Mouse (Mus musculus) liver, postnatal 0 days (tissue): Measurements from ENCODE around the gene Dvl2. TPM values are rescaled to one million over a fixed set of nuclear protein-coding genes. Genes with fewer than 3 reads are reported as not detected.
A peak's percentile ranks its signal among the peaks of the same experiment; 100 is the strongest.

Source experiments
- ATAC-seq: fragments of 200-750 bp; cut with Nextera tagmentation; 2 replicates; pipeline ENCODE4 v1.8.0; 2017; ENCODE audit warnings: mild to moderate bottlenecking, moderate library complexity
- DNase-seq: peaks from one replicate; pipeline ENCODE4 v3.0.0-alpha.2; 2016
- H3K27ac ChIP-seq: fragments of 300-500 bp; sonication (generic); 2 replicates; pipeline ENCODE4 v1.5.1; 2014; ENCODE audit warnings: antibody characterized with exemption, moderate library complexity, mild to moderate bottlenecking, low read depth
- H3K27me3 ChIP-seq: fragments of 300-500 bp; sonication (generic); 2 replicates; pipeline ENCODE4 v1.6.1; 2014; ENCODE audit warnings: low read length, control low read depth, mixed read lengths; ENCODE audit not compliant: insufficient read depth
- H3K36me3 ChIP-seq: fragments of 300-500 bp; sonication (generic); replicated peaks from 2 replicates; pipeline ENCODE4 v1.6.1; 2014; ENCODE audit warnings: mild to moderate bottlenecking, control low read depth, low read length, moderate library complexity, mixed read lengths; ENCODE audit not compliant: insufficient read depth
- H3K4me1 ChIP-seq: fragments of 300-500 bp; sonication (generic); 2 replicates; pipeline ENCODE4 v1.6.1; 2014; ENCODE audit warnings: antibody characterized with exemption, mild to moderate bottlenecking, control low read depth; ENCODE audit not compliant: insufficient read depth
- H3K4me2 ChIP-seq: fragments of 300-500 bp; sonication (generic); 2 replicates; pipeline ENCODE4 v1.6.1; 2014; ENCODE audit warnings: low read depth, mild to moderate bottlenecking, low read length, moderate library complexity, mixed read lengths
- H3K4me3 ChIP-seq: fragments of 300-500 bp; sonication (generic); 2 replicates; pipeline ENCODE4 v1.5.1; 2014; ENCODE audit warnings: low read depth, low read length
- H3K9ac ChIP-seq: fragments of 300-500 bp; sonication (generic); replicated peaks from 2 replicates; pipeline ENCODE4 v1.6.1; 2014; ENCODE audit warnings: mild to moderate bottlenecking, moderate library complexity
- H3K9me3 ChIP-seq: fragments of 300-500 bp; sonication (generic); 2 replicates; pipeline ENCODE4 v1.6.1; 2016; ENCODE audit warnings: mild to moderate bottlenecking, control low read depth, low read length, mixed read lengths
- CTCF ChIP-seq: sonication (generic); IDR thresholded peaks from 2 replicates; pipeline ENCODE4 v1.5.1; 2016; ENCODE audit warnings: antibody characterized with exemption, low read depth
- EP300 ChIP-seq: IDR thresholded peaks from 2 replicates; pipeline ENCODE4 v1.6.1; 2016; ENCODE audit warnings: antibody characterized with exemption, low read depth, mild to moderate bottlenecking
- WGBS: fragments of 180-500 bp; shearing (Covaris S2); extraction: QIAGEN DNeasy Blood & Tissue Kit; methylation state at CpG from one replicate; pipeline ENCODE4 v1.1.7; 2014; ENCODE audit not compliant: insufficient replicate concordance; 5-methylcytosine and 5-hydroxymethylcytosine counted together
- polyA plus RNA-seq: library from polyadenylated mRNA; unstranded; fragments of >200 nt; fragmentation: Nextera tagmentation; extraction: Ambion mirVana; gene quantifications from 2 replicates; pipeline ENCODE4 v1.2.1, GENCODE M21; 2015

Dvl2 gene
- polyA plus RNA-seq, 1 experiment from 2014 or later = 2.7 TPM

DNA sequence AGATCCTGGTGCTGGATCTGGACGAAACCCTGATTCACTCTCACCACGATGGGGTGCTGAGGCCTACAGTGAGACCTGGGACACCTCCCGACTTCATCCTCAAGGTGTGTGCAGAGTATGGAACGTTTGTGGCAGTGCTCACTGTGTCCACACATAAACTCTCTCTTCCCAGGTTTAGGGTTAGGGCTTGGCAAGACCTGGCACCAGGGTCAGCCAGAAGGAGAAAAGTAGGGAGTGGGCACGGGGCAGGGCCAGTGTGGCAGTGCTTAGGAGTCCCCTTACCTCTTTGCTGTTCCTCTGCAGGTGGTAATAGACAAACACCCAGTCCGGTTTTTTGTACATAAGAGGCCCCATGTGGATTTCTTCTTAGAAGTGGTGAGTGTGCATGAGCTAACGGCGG is 16.0 kb upstream of the Dvl2 start:
- H3K27ac ChIP-seq = no peak overlapping the region
- H3K27me3 ChIP-seq = no peaks in the 10 kb centered on the region
- no peak overlapping the region for H3K4me3 ChIP-seq
- TF ChIP-seq CTCF = no peak
- TF ChIP-seq EP300 = no peak
- H3K4me2 ChIP-seq = no peak overlapping the region
- WGBS = 84% methylated on average over 8 of the region's 8 CpGs
- H3K4me1 ChIP-seq = peaks cover 17% of the 10 kb centered on the region
- DNase-seq = no peak
- H3K9ac ChIP-seq = no peak overlapping the region
- peaks cover 44% of the 10 kb centered on the region for H3K36me3 ChIP-seq
- ATAC-seq = no peak
- H3K9me3 ChIP-seq = no peaks in the 10 kb centered on the region

DNA sequence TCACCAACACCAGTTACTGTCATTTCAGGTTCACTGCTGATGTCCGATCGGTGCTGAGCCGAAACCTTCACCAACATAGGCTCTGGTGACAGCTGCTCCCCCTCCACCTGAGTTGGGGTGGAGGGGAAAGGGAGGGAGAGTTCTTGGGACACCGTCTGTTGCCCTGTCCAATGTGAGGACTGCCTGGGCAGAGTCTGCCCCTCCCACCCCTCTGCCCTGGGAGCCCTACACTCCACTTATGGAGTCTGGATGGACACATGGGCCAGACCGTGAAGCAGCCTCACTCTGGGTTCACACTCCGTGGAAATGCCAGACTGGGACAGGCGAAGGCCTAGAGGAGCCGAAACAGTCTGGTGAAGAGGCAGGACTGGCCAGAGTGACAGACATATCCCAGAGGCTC is 10.4 kb upstream of the Dvl2 start:
- peak overlapping the region; percentile 84 for H3K27ac ChIP-seq
- H3K4me1 ChIP-seq = peaks cover 20% of the 10 kb centered on the region
- peaks cover 54% of the 10 kb centered on the region for H3K36me3 ChIP-seq
- TF ChIP-seq CTCF = no peak
- no peak overlapping the region for H3K9ac ChIP-seq
- WGBS = 95% methylated on average over 7 of the region's 8 CpGs
- no peak overlapping the region for H3K4me2 ChIP-seq
- DNase-seq (no peak), ATAC-seq (no peak)
- no peaks in the 10 kb centered on the region for H3K9me3 ChIP-seq
- H3K27me3 ChIP-seq = no peaks in the 10 kb centered on the region
- no peak overlapping the region for H3K4me3 ChIP-seq

DNA sequence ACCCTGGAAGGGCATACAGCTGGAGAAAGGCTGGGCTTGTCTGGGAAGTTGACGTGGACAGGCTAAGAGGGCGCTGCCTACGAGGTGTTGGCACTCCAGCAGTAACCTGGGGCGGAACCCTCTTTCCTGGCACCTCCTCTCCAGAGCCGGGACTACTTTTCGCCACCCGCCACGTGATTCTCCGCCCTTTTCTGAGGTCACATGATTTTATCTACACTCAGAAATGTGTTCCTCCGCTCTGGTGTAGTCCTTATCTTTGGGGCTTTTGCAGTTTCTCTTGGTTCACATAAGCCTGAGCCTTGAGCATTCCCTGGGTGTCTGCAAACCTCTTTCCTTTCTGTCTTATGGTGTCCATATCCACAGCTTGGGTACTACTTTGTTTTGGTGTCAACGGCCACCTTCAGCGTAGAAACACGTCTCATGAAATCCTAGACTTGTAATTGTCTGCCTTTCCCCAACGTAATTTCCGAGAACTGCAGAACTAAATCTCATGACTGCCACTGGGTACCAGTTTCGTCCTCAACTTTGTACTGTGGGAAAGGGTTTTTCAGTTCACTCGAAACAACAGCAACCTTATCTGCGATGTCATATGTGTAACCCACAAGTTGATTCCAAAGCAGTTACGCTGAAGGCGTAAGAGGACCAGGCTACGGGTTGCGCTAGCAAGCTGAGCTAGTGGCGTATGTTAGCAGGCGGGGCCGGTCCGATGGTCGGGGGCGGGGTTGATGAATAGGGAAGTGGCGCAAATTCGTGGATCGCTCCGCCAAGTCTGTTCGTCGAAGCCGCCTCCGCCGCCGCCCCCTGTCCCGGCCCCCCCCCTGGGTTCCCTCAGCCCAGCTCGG is 9.3 kb upstream of the Dvl2 start, which contains the start of gene Gabarap:
Gene Gabarap, plus strand, starts transcription at position 294 of the 842 bp plus-strand sequence.
- ATAC-seq = peak; percentile 79
- Histone ChIP-seq H3K27ac (peak within 1 kb of the TSS; percentile 84), H3K4me3 (peak within 1 kb of the TSS; percentile 79), H3K9ac (peak within 1 kb of the TSS; percentile 86), H3K9me3 (no peaks in the 10 kb centered on the region), H3K27me3 (no peaks in the 10 kb centered on the region), H3K4me2 (peak within 1 kb of the TSS; percentile 70), H3K36me3 (peaks cover 48% of the 10 kb centered on the region), H3K4me1 (peaks cover 22% of the 10 kb centered on the region)
- TF ChIP-seq CTCF (peak; percentile 15; the same call in 1 of the 2 replicates), EP300 (peak; percentile 80)
- DNase-seq = peak; percentile 97
- under 1% methylated on average over 38 of the region's 40 CpGs for WGBS

DNA sequence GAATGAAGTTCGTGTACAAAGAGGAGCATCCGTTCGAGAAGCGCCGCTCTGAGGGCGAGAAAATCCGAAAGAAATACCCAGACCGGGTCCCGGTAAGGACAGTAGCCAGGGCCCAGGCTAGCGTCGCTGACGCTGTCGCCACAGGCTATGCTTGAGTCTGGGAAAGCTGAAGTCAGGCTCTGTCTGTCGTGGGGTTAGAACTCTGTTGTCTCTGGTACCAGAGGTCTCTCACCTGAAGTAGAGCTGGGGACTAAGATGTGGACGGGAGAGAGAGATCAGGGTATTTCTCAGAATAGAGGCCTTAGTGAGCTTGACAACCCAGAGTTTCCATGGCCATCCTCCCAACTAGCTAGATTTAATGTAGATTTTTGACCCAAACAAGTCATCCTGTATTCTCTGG is 8.7 kb upstream of the Dvl2 start:
- Histone ChIP-seq H3K9ac (peak overlapping the region; percentile 86), H3K27me3 (no peaks in the 10 kb centered on the region), H3K4me1 (peaks cover 22% of the 10 kb centered on the region), H3K27ac (peak overlapping the region; percentile 84), H3K4me3 (peak overlapping the region; percentile 79), H3K36me3 (peaks cover 44% of the 10 kb centered on the region), H3K9me3 (no peaks in the 10 kb centered on the region), H3K4me2 (peak overlapping the region; percentile 70)
- peak; percentile 13; the same call in 1 of the 2 replicates for ATAC-seq
- no peak for DNase-seq
- TF ChIP-seq EP300 = no peak
- no peak for TF ChIP-seq CTCF
- WGBS = 0% methylated on average over 15 of the region's 15 CpGs

DNA sequence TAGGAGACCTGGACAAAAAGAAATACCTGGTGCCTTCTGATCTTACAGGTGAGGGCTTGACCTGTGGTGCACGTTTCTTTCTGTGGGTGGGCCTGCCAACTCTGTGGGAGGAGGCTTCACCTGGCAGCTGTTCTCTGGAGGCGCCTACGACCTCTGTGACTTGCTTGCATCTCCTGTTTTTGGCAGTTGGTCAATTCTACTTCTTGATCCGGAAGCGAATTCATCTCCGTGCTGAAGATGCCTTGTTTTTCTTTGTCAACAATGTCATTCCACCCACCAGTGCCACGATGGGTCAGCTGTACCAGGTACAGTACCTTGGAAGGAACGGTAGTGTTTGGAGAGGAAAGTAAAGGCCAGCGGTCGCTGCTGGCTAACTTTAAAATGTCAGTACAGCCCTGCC is 8.0 kb upstream of the Dvl2 start:
- peaks cover 24% of the 10 kb centered on the region for H3K4me1 ChIP-seq
- peaks cover 43% of the 10 kb centered on the region for H3K36me3 ChIP-seq
- ATAC-seq (no peak), DNase-seq (no peak)
- H3K9me3 ChIP-seq = no peaks in the 10 kb centered on the region
- 60% methylated on average over 10 of the region's 10 CpGs for WGBS
- H3K9ac ChIP-seq = peak overlapping the region; percentile 86
- no peaks in the 10 kb centered on the region for H3K27me3 ChIP-seq
- H3K4me3 ChIP-seq = peak overlapping the region; percentile 79
- TF ChIP-seq EP300 (no peak), CTCF (no peak)
- peak overlapping the region; percentile 84 for H3K27ac ChIP-seq
- peak overlapping the region; percentile 70 for H3K4me2 ChIP-seq

DNA sequence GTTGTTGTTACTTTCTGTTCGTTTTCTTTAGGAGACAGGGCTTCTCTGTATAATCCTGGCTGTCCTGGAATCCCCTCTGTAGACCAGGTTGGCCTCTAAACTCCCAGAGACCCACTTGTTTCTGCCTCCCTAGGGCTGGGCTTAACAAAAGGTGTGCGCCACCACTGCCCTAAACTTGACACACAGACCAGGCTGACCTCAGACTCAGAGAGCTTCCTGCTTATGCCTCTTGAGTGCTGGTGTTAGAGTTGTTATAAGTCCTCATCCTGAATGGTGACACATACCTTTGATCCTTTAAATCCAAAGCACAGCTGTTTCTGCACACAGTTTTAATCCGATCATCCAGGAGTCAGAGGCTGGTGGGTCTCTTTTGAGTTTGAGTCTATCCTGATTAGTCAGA is 7.5 kb upstream of the Dvl2 start:
- Histone ChIP-seq H3K4me2 (peak overlapping the region; percentile 70), H3K4me3 (peak overlapping the region; percentile 79), H3K9me3 (no peaks in the 10 kb centered on the region), H3K27ac (0 out of 2 replicates have a peak overlapping the region, but pooled peaks have one; percentile 84), H3K27me3 (no peaks in the 10 kb centered on the region), H3K4me1 (peaks cover 29% of the 10 kb centered on the region), H3K9ac (peak overlapping the region; percentile 86), H3K36me3 (peaks cover 40% of the 10 kb centered on the region)
- TF ChIP-seq EP300 = no peak
- TF ChIP-seq CTCF = no peak
- WGBS = 79% methylated on average over 3 of the region's 3 CpGs
- DNase-seq = no peak
- ATAC-seq = no peak
